10 mouse cellular contexts compared by ENCODE assay signal in the genomic region with DNA sequence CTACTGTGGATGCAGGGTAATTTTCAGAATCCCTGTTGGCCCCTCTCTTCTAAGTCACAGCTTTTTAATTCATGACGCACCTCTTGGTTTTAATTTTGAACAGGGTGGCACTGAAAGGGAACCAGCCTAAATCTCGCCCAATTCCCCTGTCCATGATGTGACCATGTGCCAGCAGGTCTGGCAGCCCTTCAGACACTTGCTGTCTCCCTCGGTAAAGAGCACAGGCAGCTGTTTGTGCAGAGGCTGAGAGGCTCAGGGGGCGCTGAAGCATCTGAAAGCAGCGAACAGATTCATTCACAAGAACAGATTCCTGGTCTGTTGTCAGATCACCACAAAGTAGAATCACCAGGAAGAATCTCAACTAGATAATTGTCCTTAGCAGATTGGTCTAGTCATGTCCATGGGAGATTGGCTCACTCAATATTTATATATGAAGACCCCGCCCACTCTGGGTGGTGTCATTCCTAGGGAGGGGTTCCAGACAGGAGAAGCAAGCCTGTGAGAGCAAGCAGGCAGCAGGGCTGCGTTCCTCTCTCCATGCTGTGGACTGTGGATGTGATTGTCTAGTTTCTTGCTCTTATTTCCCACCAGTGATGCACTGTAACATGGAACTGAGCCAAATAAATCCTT.
DNase-seq lines count a peak whose midpoint lies in the region; ATAC-seq and TF ChIP-seq lines count a peak whose summit lies in the region.
"Had no signal": no experiment of that assay in that cellular context is flagged by ENCODE, and none has a peak within 500 bp of the region (broad histone marks: within the 10 kb centered on the region; RNA-seq: fewer than 3 reads in every experiment).

No protein-coding gene starts in this region.

- no peaks in the 10 kb centered on the region for H3K27me3 ChIP-seq in kidney, embryonic 15.5 days
- H3K27me3 ChIP-seq in kidney, adult 2 months (replicated peaks; ENCODE audit: control insufficient read depth, insufficient read depth, low read length), result no peaks in the 10 kb centered on the region
- no peaks in the 10 kb centered on the region for H3K27me3 ChIP-seq in midbrain, embryonic 14.5 days (ENCODE audit: control insufficient read depth, insufficient read depth, low read length)

- peak; percentile 19 to 45 for DNase-seq in cerebellum, postnatal 10 days
- no peak for DNase-seq in cerebellum, adult 11-12 months
- no peak for DNase-seq in kidney, adult 2 months
- peak; percentile 34 for DNase-seq in embryo, embryonic 9.5 days (ENCODE audit: extremely low spot score)
- peak; percentile 57 for DNase-seq in midbrain, embryonic 14.5 days
- DNase-seq in cerebellum, postnatal 4 days (ENCODE audit: low spot score in 2 of 2), result no peak
- DNase-seq: liver, postnatal 0 days; thymus, postnatal 25 days had no signal

- peaks cover 4% of the 10 kb centered on the region for H3K4me1 ChIP-seq in kidney, embryonic 15.5 days
- H3K4me1 ChIP-seq in kidney, adult 2 months (ENCODE audit: control insufficient read depth, insufficient read depth, low read length), result no peaks in the 10 kb centered on the region
- peaks cover 3% of the 10 kb centered on the region; the same call in 1 of the 2 replicates for H3K4me1 ChIP-seq in midbrain, embryonic 14.5 days (ENCODE audit: control insufficient read depth, insufficient read depth, low read length)

- no peak overlapping the region for H3K4me3 ChIP-seq in kidney, embryonic 15.5 days (replicated peaks)
- H3K4me3 ChIP-seq in kidney, adult 2 months (ENCODE audit: insufficient read depth, low read depth, low read length), result no peak overlapping the region
- H3K4me3 ChIP-seq in midbrain, embryonic 14.5 days (replicated peaks; ENCODE audit: low read depth, low read length), result no peak overlapping the region

- no peak for TF ChIP-seq CTCF in kidney, adult 2 months (conservative IDR thresholded peaks at IDR 0.05; ENCODE audit: insufficient read depth, insufficient read length, low read depth, low read length)

- WGBS in kidney, embryonic 15.5 days, result 39% methylated on average over 7 of the region's 7 CpGs
- WGBS in kidney, adult 2 months, result 42% methylated on average over 7 of the region's 7 CpGs
- 50% methylated on average over 7 of the region's 7 CpGs for WGBS in midbrain, embryonic 14.5 days

- peak overlapping the region; percentile 12 for H3K4me2 ChIP-seq in kidney, embryonic 15.5 days
- H3K4me2 ChIP-seq in midbrain, embryonic 14.5 days (ENCODE audit: low read length), result no peak overlapping the region

- H3K9ac ChIP-seq in kidney, embryonic 15.5 days, result no peak overlapping the region
- no peak overlapping the region for H3K9ac ChIP-seq in midbrain, embryonic 14.5 days (replicated peaks; ENCODE audit: low read length)
- H3K9ac ChIP-seq: liver, postnatal 0 days had no signal

- H3K27ac ChIP-seq in kidney, embryonic 15.5 days, result no peak overlapping the region
- H3K27ac ChIP-seq in kidney, adult 2 months (ENCODE audit: insufficient read depth, low read depth, low read length), result no peak overlapping the region
- H3K27ac ChIP-seq in midbrain, embryonic 14.5 days (replicated peaks; ENCODE audit: low read depth, low read length), result peak overlapping the region; percentile 45; the same call in 1 of the 2 replicates

- ATAC-seq in kidney, embryonic 15.5 days (replicated peaks; ENCODE audit: low FRiP score), result peak; percentile 25; the same call in 1 of the 2 replicates
- no peak; the same call in 1 of the 2 replicates for ATAC-seq in midbrain, embryonic 14.5 days (ENCODE audit: low FRiP score, low TSS enrichment)
- no peak for ATAC-seq in erythroblast, adult 5-6 weeks (replicated peaks; ENCODE audit: low FRiP score, poor library complexity, severe bottlenecking)
- ATAC-seq: liver, postnatal 0 days had no signal

- no peak for TF ChIP-seq POLR2A in kidney, adult 2 months (IDR thresholded peaks at IDR 0.05; ENCODE audit: low read depth, low read length)

- H3K36me3 ChIP-seq in kidney, embryonic 15.5 days, result no peaks in the 10 kb centered on the region
- no peaks in the 10 kb centered on the region for H3K36me3 ChIP-seq in kidney, adult 2 months (ENCODE audit: control insufficient read depth, insufficient read depth, low read length)
- H3K36me3 ChIP-seq in midbrain, embryonic 14.5 days (ENCODE audit: control insufficient read depth, insufficient read depth, low read length), result no peaks in the 10 kb centered on the region

- H3K9me3 ChIP-seq in kidney, embryonic 15.5 days (replicated peaks), result no peaks in the 10 kb centered on the region
- no peaks in the 10 kb centered on the region for H3K9me3 ChIP-seq in midbrain, embryonic 14.5 days (ENCODE audit: control insufficient read depth, low read length)

Comparison
In these comparisons a context has a peak if more than half of its experiments do, and no peak if none do; other contexts are left out.
1. DNase-seq: peak in cerebellum, postnatal 10 days (2 of 2), embryo, embryonic 9.5 days (single experiment) and midbrain, embryonic 14.5 days (single experiment); none in cerebellum, adult 11-12 months (single experiment), kidney, adult 2 months (single experiment) and cerebellum, postnatal 4 days (0 of 2).